Mouse (Mus musculus) hindbrain, postnatal 0 days (tissue): Measurements from ENCODE around the gene Zfp512b. TPM values are rescaled to one million over a fixed set of nuclear protein-coding genes. Genes with fewer than 3 reads are reported as not detected.

Experiments
- ATAC-seq: fragments of 200-750 bp; cut with Nextera tagmentation; 2 replicates; pipeline ENCODE4 v1.8.0; 2017; ENCODE audit warnings: mild to moderate bottlenecking, moderate TSS enrichment, moderate library complexity
- DNase-seq: peaks from one replicate; pipeline ENCODE4 v3.0.0-alpha.2; 2015; ENCODE audit warnings: low spot score
- H3K27ac ChIP-seq: fragments of 300-500 bp; sonication (generic); 2 replicates; pipeline ENCODE4 v1.5.1; 2014; ENCODE audit warnings: mild to moderate bottlenecking
- H3K27me3 ChIP-seq: fragments of 300-500 bp; sonication (generic); 2 replicates; pipeline ENCODE4 v1.6.1; 2014; ENCODE audit warnings: low read length, mixed read lengths; ENCODE audit not compliant: insufficient read depth
- H3K36me3 ChIP-seq: fragments of 300-500 bp; sonication (generic); 2 replicates; pipeline ENCODE4 v1.6.1; 2014; ENCODE audit warnings: low read length, mixed read lengths; ENCODE audit not compliant: insufficient read depth
- H3K4me1 ChIP-seq: fragments of 300-500 bp; sonication (generic); 2 replicates; pipeline ENCODE4 v1.6.1; 2014; ENCODE audit warnings: antibody characterized with exemption, low read length, mixed read lengths; ENCODE audit not compliant: insufficient read depth
- H3K4me2 ChIP-seq: fragments of 300-500 bp; sonication (generic); 2 replicates; pipeline ENCODE4 v1.6.1; 2014; ENCODE audit warnings: low read depth, mild to moderate bottlenecking, low read length, moderate library complexity, mixed read lengths
- H3K4me3 ChIP-seq: fragments of 300-500 bp; sonication (generic); 2 replicates; pipeline ENCODE4 v1.5.1; 2014; ENCODE audit warnings: low read length
- H3K9ac ChIP-seq: fragments of 300-500 bp; sonication (generic); replicated peaks from 2 replicates; pipeline ENCODE4 v1.6.1; 2014; ENCODE audit warnings: mild to moderate bottlenecking, low read length, moderate library complexity, mixed read lengths
- H3K9me3 ChIP-seq: fragments of 300-500 bp; sonication (generic); 2 replicates; pipeline ENCODE4 v1.6.1; 2016; ENCODE audit warnings: low read length, mixed read lengths
- CTCF ChIP-seq: IDR thresholded peaks from 2 replicates; pipeline ENCODE4 v1.5.1; 2016; ENCODE audit warnings: antibody characterized with exemption, control low read depth, low read depth
- WGBS: fragments of 180-500 bp; shearing (Covaris S2); extraction: QIAGEN DNeasy Blood & Tissue Kit; methylation state at CpG from one replicate; pipeline ENCODE4 v1.1.7; 2014; 5-methylcytosine and 5-hydroxymethylcytosine counted together
- polyA plus RNA-seq: library from polyadenylated mRNA; unstranded; fragments of >200 nt; fragmentation: Nextera tagmentation; extraction: Ambion mirVana; gene quantifications from 2 replicates; pipeline ENCODE4 v1.2.1, GENCODE M21; 2015
- total RNA-seq: library from RNA; depleted of rRNA; stranded (reverse); fragments of >200 nt; gene quantifications from 2 replicates; pipeline ENCODE4 v1.2.3, GENCODE M21; 2014; rRNA removed

The Zfp512b gene
- total RNA-seq (66.2 and 75.8 TPM in 2 replicates), polyA plus RNA-seq (70.3 and 74.6 TPM in 2 replicates)

GRCm38 (mm10) chr2:181592231-181593041 lies at the start of gene Zfp512b:
TSS of gene Zfp512b (minus strand) at chr2:181592803.
- Histone ChIP-seq H3K27ac (peak within 1 kb of the TSS; percentile 92), H3K9ac (peak within 1 kb of the TSS; percentile 92), H3K27me3 (no peaks in the 10 kb centered on the region), H3K4me2 (peak within 1 kb of the TSS; percentile 79), H3K9me3 (no peaks in the 10 kb centered on the region), H3K36me3 (peaks cover 28% of the 10 kb centered on the region), H3K4me1 (peaks cover 10% of the 10 kb centered on the region), H3K4me3 (peak within 1 kb of the TSS; percentile 77)
- 2% methylated on average over 50 of the region's 97 CpGs for WGBS
- ATAC-seq (peak; percentile 88), DNase-seq (peak; percentile 93)
- TF ChIP-seq CTCF = no peak

- DNase-seq = no peak
- Histone ChIP-seq H3K9me3 (no peaks in the 10 kb centered on the region), H3K4me1 (no peaks in the 10 kb centered on the region), H3K27ac (no peak overlapping the region), H3K27me3 (no peaks in the 10 kb centered on the region), H3K4me2 (no peak overlapping the region), H3K9ac (no peak overlapping the region), H3K4me3 (no peak overlapping the region), H3K36me3 (peaks cover 48% of the 10 kb centered on the region)
- no peak for ATAC-seq
- 94% methylated on average over 3 of the region's 3 CpGs for WGBS
- TF ChIP-seq CTCF = no peak
Observed at GRCm38 (mm10) chr2:181635865-181636264, 43.3 kb upstream of the Zfp512b start.

- Histone ChIP-seq H3K27ac (no peak overlapping the region), H3K27me3 (no peaks in the 10 kb centered on the region), H3K9me3 (no peaks in the 10 kb centered on the region), H3K4me3 (no peak overlapping the region), H3K36me3 (peaks cover 42% of the 10 kb centered on the region; the same call in 1 of the 2 replicates), H3K9ac (no peak overlapping the region), H3K4me1 (no peaks in the 10 kb centered on the region), H3K4me2 (no peak overlapping the region)
- no peak for TF ChIP-seq CTCF
- WGBS = 96% methylated on average over 6 of the region's 6 CpGs
- ATAC-seq (no peak), DNase-seq (no peak)
Observed at GRCm38 (mm10) chr2:181632624-181633023, 40.0 kb upstream of the Zfp512b start.

- DNase-seq = no peak
Observed at GRCm38 (mm10) chr2:181628471-181628870, 35.9 kb upstream of the Zfp512b start.

GRCm38 (mm10) chr2:181623401-181623800 lies 30.8 kb upstream of the Zfp512b start:
- ATAC-seq = no peak
- peaks cover 22% of the 10 kb centered on the region for H3K36me3 ChIP-seq

More at GRCm38 (mm10) chr2:181628471-181628870, 35.9 kb upstream of the Zfp512b start:
- no peaks in the 10 kb centered on the region for H3K27me3 ChIP-seq
- H3K4me2 ChIP-seq = no peak overlapping the region
- peaks cover 16% of the 10 kb centered on the region; the same call in 1 of the 2 replicates for H3K36me3 ChIP-seq
- no peak for ATAC-seq
- no peak overlapping the region for H3K9ac ChIP-seq
- no peak for TF ChIP-seq CTCF
- no peaks in the 10 kb centered on the region for H3K4me1 ChIP-seq
- no peaks in the 10 kb centered on the region for H3K9me3 ChIP-seq
- no peak overlapping the region for H3K27ac ChIP-seq
- no peak overlapping the region for H3K4me3 ChIP-seq

GRCm38 (mm10) chr2:181618761-181619495 lies 26.3 kb upstream of the Zfp512b start:
- WGBS = 91% methylated on average over 5 of the region's 5 CpGs

More at GRCm38 (mm10) chr2:181623401-181623800, 30.8 kb upstream of the Zfp512b start:
- no peaks in the 10 kb centered on the region for H3K9me3 ChIP-seq
- no peak overlapping the region for H3K9ac ChIP-seq
- H3K27me3 ChIP-seq = no peaks in the 10 kb centered on the region
- H3K4me3 ChIP-seq = no peak overlapping the region
- peak; percentile 52 for DNase-seq
- no peaks in the 10 kb centered on the region for H3K4me1 ChIP-seq
- H3K4me2 ChIP-seq = no peak overlapping the region
- H3K27ac ChIP-seq = no peak overlapping the region
- peak; percentile 65 for TF ChIP-seq CTCF

More at GRCm38 (mm10) chr2:181618761-181619495, 26.3 kb upstream of the Zfp512b start:
- H3K4me3 ChIP-seq = no peak overlapping the region
- no peak overlapping the region for H3K27ac ChIP-seq
- H3K36me3 ChIP-seq = peaks cover 33% of the 10 kb centered on the region
- no peak for DNase-seq
- ATAC-seq = no peak
- no peaks in the 10 kb centered on the region for H3K27me3 ChIP-seq
- TF ChIP-seq CTCF = no peak
- no peaks in the 10 kb centered on the region for H3K9me3 ChIP-seq
- no peak overlapping the region for H3K4me2 ChIP-seq
- no peaks in the 10 kb centered on the region for H3K4me1 ChIP-seq
- no peak overlapping the region for H3K9ac ChIP-seq
